Mouse (Mus musculus) bone marrow, adult 2 months (tissue): ENCODE measurements around the gene Tmem9.

Experiments used
- CTCF ChIP-seq: fragments of 200-500 bp; IDR thresholded peaks from 2 replicates; pipeline ENCODE4 v1.5.1; 2011; ENCODE audit warnings: low read length, control low read depth; ENCODE audit not compliant: control insufficient read depth, insufficient read depth
- POLR2A ChIP-seq: fragments of 200-500 bp; IDR thresholded peaks from 2 replicates; pipeline ENCODE4 v1.6.1; 2011; ENCODE audit warnings: low read depth, mild to moderate bottlenecking, control low read depth, low read length, borderline replicate concordance; ENCODE audit not compliant: control insufficient read depth

DNA sequence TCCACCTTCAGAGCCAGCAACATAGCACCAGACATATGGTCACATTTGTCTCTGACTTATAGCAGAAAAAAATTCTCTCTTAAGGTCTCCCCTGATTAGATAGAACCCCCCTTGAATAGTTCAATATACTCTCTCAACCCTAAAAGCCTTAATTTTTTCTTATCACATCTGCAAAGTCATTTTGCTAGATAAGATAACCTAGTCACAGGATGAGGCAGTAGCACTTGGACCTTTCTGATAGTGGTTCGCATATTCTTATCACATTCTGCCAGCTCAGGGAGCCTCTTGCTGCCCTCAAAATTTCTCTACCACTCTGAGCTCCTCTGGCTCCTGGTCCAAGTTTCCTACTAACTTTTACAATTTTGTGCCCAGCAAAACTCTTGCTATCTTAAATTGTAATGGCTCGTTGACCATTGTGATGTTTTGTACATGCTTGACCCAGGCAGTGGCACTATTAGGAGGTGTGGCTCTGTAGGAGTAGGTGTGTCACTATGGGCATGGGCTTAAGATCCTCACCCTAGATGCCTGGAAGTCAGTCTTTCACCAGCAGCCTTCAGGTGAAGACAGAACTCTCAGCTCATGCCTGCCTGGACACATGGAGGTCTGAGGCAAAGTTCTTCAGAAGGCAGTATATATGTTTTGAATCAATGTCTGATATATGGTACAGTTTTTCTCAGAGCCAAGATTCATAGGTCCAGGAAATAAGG is 7.0 kb downstream of the Tmem9 start:
- TF ChIP-seq CTCF (no peak), POLR2A (no peak)
